Mouse (Mus musculus) neural tube, embryonic 11.5 days (tissue): ENCODE measurements around the gene Ccdc83. TPM values are rescaled to one million over a fixed set of nuclear protein-coding genes. Genes with fewer than 3 reads are reported as not detected.

Experiments used
- ATAC-seq: fragments of 200-750 bp; cut with Nextera tagmentation; 2 replicates; pipeline ENCODE4 v1.8.0; 2017; ENCODE audit warnings: moderate number of reproducible peaks, mild to moderate bottlenecking, moderate TSS enrichment, moderate library complexity; ENCODE audit not compliant: insufficient read depth, low FRiP score, low TSS enrichment
- DNase-seq: peaks from one replicate; pipeline ENCODE4 v3.0.0-alpha.2; 2015; ENCODE audit warnings: low spot score
- H3K27ac ChIP-seq: fragments of 300-500 bp; sonication (generic); 2 replicates; pipeline ENCODE4 v1.5.1; 2014; ENCODE audit warnings: low read depth, mild to moderate bottlenecking, low read length
- H3K27me3 ChIP-seq: fragments of 300-500 bp; sonication (generic); 2 replicates; pipeline ENCODE4 v1.6.1; 2014; ENCODE audit warnings: mild to moderate bottlenecking, low read length, mixed read lengths; ENCODE audit not compliant: control insufficient read depth, insufficient read depth
- H3K36me3 ChIP-seq: fragments of 300-500 bp; sonication (generic); 2 replicates; pipeline ENCODE4 v1.6.1; 2014; ENCODE audit warnings: mild to moderate bottlenecking, low read length, moderate library complexity, mixed read lengths; ENCODE audit not compliant: control insufficient read depth, insufficient read depth
- H3K4me1 ChIP-seq: fragments of 300-500 bp; sonication (generic); 2 replicates; pipeline ENCODE4 v1.6.1; 2014; ENCODE audit warnings: low read length, mixed read lengths; ENCODE audit not compliant: control insufficient read depth, insufficient read depth
- H3K4me2 ChIP-seq: fragments of 300-500 bp; sonication (generic); 2 replicates; pipeline ENCODE4 v1.6.1; 2014; ENCODE audit warnings: low read depth, mild to moderate bottlenecking, moderate library complexity
- H3K4me3 ChIP-seq: fragments of 300-500 bp; sonication (generic); 2 replicates; pipeline ENCODE4 v1.5.1; 2014; ENCODE audit warnings: low read depth, low read length
- H3K9ac ChIP-seq: fragments of 300-500 bp; sonication (generic); 2 replicates; pipeline ENCODE4 v1.6.1; 2014; ENCODE audit warnings: mild to moderate bottlenecking, low read length
- H3K9me3 ChIP-seq: fragments of 300-500 bp; sonication (generic); 2 replicates; pipeline ENCODE4 v1.6.1; 2016; ENCODE audit warnings: low read length; ENCODE audit not compliant: control insufficient read depth
- WGBS: fragments of 180-500 bp; shearing (Covaris S2); extraction: QIAGEN DNeasy Blood & Tissue Kit; methylation state at CpG from one replicate; pipeline ENCODE4 v1.1.7; 2014; 5-methylcytosine and 5-hydroxymethylcytosine counted together
- polyA plus RNA-seq: library from polyadenylated mRNA; unstranded; fragments of >200 nt; fragmentation: Nextera tagmentation; extraction: Ambion mirVana; gene quantifications from 2 replicates; pipeline ENCODE4 v1.2.1, GENCODE M21; 2014

Ccdc83 gene
- polyA plus RNA-seq, 1 experiment from 2014 or later, result not detected

- ATAC-seq (no peak), DNase-seq (no peak)
Measured at GRCm38 (mm10) chr7:90291885-90292284, 26.3 kb upstream of the Ccdc83 start.

GRCm38 (mm10) chr7:90284793-90285192, 19.2 kb upstream of the Ccdc83 start:
- Histone ChIP-seq H3K4me1 (no peaks in the 10 kb centered on the region), H3K36me3 (no peaks in the 10 kb centered on the region), H3K9me3 (no peaks in the 10 kb centered on the region), H3K4me3 (no peak overlapping the region), H3K9ac (no peak overlapping the region), H3K27me3 (no peaks in the 10 kb centered on the region), H3K27ac (no peak overlapping the region), H3K4me2 (no peak overlapping the region)
- WGBS, result 72% methylated on average over 7 of the region's 7 CpGs
- DNase-seq (no peak), ATAC-seq (no peak)

More at GRCm38 (mm10) chr7:90291885-90292284, 26.3 kb upstream of the Ccdc83 start:
- no peaks in the 10 kb centered on the region for H3K36me3 ChIP-seq
- no peaks in the 10 kb centered on the region for H3K27me3 ChIP-seq
- WGBS, result 88% methylated on average over 6 of the region's 6 CpGs
- H3K9me3 ChIP-seq, result no peaks in the 10 kb centered on the region
- H3K4me1 ChIP-seq, result no peaks in the 10 kb centered on the region
- no peak overlapping the region for H3K4me2 ChIP-seq
- H3K27ac ChIP-seq, result no peak overlapping the region
- H3K9ac ChIP-seq, result no peak overlapping the region
- H3K4me3 ChIP-seq, result no peak overlapping the region

- ATAC-seq, result no peak
- Histone ChIP-seq H3K9ac (no peak overlapping the region), H3K27ac (no peak overlapping the region), H3K4me3 (no peak overlapping the region), H3K36me3 (no peaks in the 10 kb centered on the region), H3K9me3 (no peaks in the 10 kb centered on the region), H3K4me1 (no peaks in the 10 kb centered on the region), H3K4me2 (no peak overlapping the region), H3K27me3 (no peaks in the 10 kb centered on the region)
- 93% methylated on average over 1 of the region's 1 CpGs for WGBS
- DNase-seq, result no peak
Measured at GRCm38 (mm10) chr7:90282786-90283185, 17.2 kb upstream of the Ccdc83 start.

GRCm38 (mm10) chr7:90281759-90282546, 16.4 kb upstream of the Ccdc83 start:
- DNase-seq, result no peak
- Histone ChIP-seq H3K27ac (no peak overlapping the region), H3K27me3 (no peaks in the 10 kb centered on the region), H3K4me2 (no peak overlapping the region), H3K4me1 (no peaks in the 10 kb centered on the region), H3K9ac (no peak overlapping the region), H3K4me3 (no peak overlapping the region), H3K36me3 (no peaks in the 10 kb centered on the region), H3K9me3 (no peaks in the 10 kb centered on the region)
- no peak for ATAC-seq
- WGBS, result 82% methylated on average over 11 of the region's 11 CpGs

GRCm38 (mm10) chr7:90280878-90281277, 15.3 kb upstream of the Ccdc83 start:
- H3K27ac ChIP-seq, result no peak overlapping the region
- no peak for ATAC-seq
- H3K4me2 ChIP-seq, result no peak overlapping the region
- no peak overlapping the region for H3K9ac ChIP-seq
- no peaks in the 10 kb centered on the region for H3K4me1 ChIP-seq
- DNase-seq, result no peak
- H3K9me3 ChIP-seq, result no peaks in the 10 kb centered on the region
- H3K27me3 ChIP-seq, result no peaks in the 10 kb centered on the region
- H3K4me3 ChIP-seq, result no peak overlapping the region
- WGBS, result 64% methylated on average over 8 of the region's 8 CpGs
- H3K36me3 ChIP-seq, result no peaks in the 10 kb centered on the region

GRCm38 (mm10) chr7:90280274-90280875, 14.8 kb upstream of the Ccdc83 start:
- WGBS, result 68% methylated on average over 11 of the region's 11 CpGs
- no peaks in the 10 kb centered on the region for H3K27me3 ChIP-seq
- no peak for ATAC-seq
- H3K4me1 ChIP-seq, result no peaks in the 10 kb centered on the region
- H3K27ac ChIP-seq, result no peak overlapping the region
- H3K9me3 ChIP-seq, result no peaks in the 10 kb centered on the region
- no peaks in the 10 kb centered on the region for H3K36me3 ChIP-seq
- H3K9ac ChIP-seq, result no peak overlapping the region
- H3K4me2 ChIP-seq, result no peak overlapping the region
- peak; percentile 22 for DNase-seq
- no peak overlapping the region for H3K4me3 ChIP-seq

GRCm38 (mm10) chr7:90279136-90279535, 13.6 kb upstream of the Ccdc83 start:
- WGBS, result 87% methylated on average over 4 of the region's 4 CpGs

GRCm38 (mm10) chr7:90277769-90278168, 12.2 kb upstream of the Ccdc83 start:
- no peaks in the 10 kb centered on the region for H3K4me1 ChIP-seq
- 61% methylated on average over 4 of the region's 4 CpGs for WGBS
- H3K4me3 ChIP-seq, result no peak overlapping the region
- no peaks in the 10 kb centered on the region for H3K9me3 ChIP-seq
- H3K36me3 ChIP-seq, result no peaks in the 10 kb centered on the region
- H3K9ac ChIP-seq, result no peak overlapping the region
- DNase-seq (no peak), ATAC-seq (no peak)
- no peak overlapping the region for H3K4me2 ChIP-seq
- no peak overlapping the region for H3K27ac ChIP-seq
- no peaks in the 10 kb centered on the region for H3K27me3 ChIP-seq

More at GRCm38 (mm10) chr7:90279136-90279535, 13.6 kb upstream of the Ccdc83 start:
- no peaks in the 10 kb centered on the region for H3K27me3 ChIP-seq
- H3K4me1 ChIP-seq, result no peaks in the 10 kb centered on the region
- H3K9me3 ChIP-seq, result no peaks in the 10 kb centered on the region
- DNase-seq (no peak), ATAC-seq (no peak)
- no peak overlapping the region for H3K4me2 ChIP-seq
- H3K4me3 ChIP-seq, result no peak overlapping the region
- no peaks in the 10 kb centered on the region for H3K36me3 ChIP-seq
- no peak overlapping the region for H3K27ac ChIP-seq
- no peak overlapping the region for H3K9ac ChIP-seq

- Histone ChIP-seq H3K36me3 (no peaks in the 10 kb centered on the region), H3K27ac (no peak overlapping the region), H3K9ac (no peak overlapping the region), H3K4me2 (no peak overlapping the region), H3K27me3 (no peaks in the 10 kb centered on the region), H3K4me3 (no peak overlapping the region), H3K4me1 (no peaks in the 10 kb centered on the region), H3K9me3 (no peaks in the 10 kb centered on the region)
- ATAC-seq (no peak), DNase-seq (no peak)
- WGBS, result 82% methylated on average over 3 of the region's 3 CpGs
Measured at GRCm38 (mm10) chr7:90277246-90277645, 11.7 kb upstream of the Ccdc83 start.
